Comparison of ENCODE assay signal across 11 mouse cellular contexts in genomic region chr17:79598596-79599577, GRCm38 (mm10). TPM values are rescaled to one million over a fixed set of nuclear protein-coding genes. Genes with fewer than 3 reads are reported as not detected.
DNase-seq lines count a peak whose midpoint lies in the region; ATAC-seq lines count a peak whose summit lies in the region.
"Had no signal": no experiment of that assay in that cellular context is flagged by ENCODE, and none has a peak within 500 bp of the region (broad histone marks: within the 10 kb centered on the region; RNA-seq: fewer than 3 reads in every experiment).

No protein-coding gene starts in this region.

- peak; percentile 93 for ATAC-seq in kidney, embryonic 14.5 days (ENCODE audit: low FRiP score, low TSS enrichment)
- ATAC-seq in neural tube, embryonic 12.5 days (ENCODE audit: low FRiP score, low read depth): 0 out of 2 replicates have a peak, but pooled peaks have one; percentile 50
- ATAC-seq in neural tube, embryonic 15.5 days (ENCODE audit: low FRiP score): no peak
- peak; percentile 89 for ATAC-seq in intestine, embryonic 15.5 days
- no peak for ATAC-seq in forebrain, embryonic 12.5 days (ENCODE audit: low FRiP score)

- H3K36me3 ChIP-seq in kidney, embryonic 14.5 days (ENCODE audit: control insufficient read depth, insufficient read depth, low read length): no peaks in the 10 kb centered on the region
- H3K36me3 ChIP-seq in neural tube, embryonic 12.5 days: no peaks in the 10 kb centered on the region
- H3K36me3 ChIP-seq in neural tube, embryonic 15.5 days: no peaks in the 10 kb centered on the region
- no peaks in the 10 kb centered on the region for H3K36me3 ChIP-seq in intestine, embryonic 15.5 days
- no peaks in the 10 kb centered on the region for H3K36me3 ChIP-seq in forebrain, embryonic 12.5 days (replicated peaks)
- H3K36me3 ChIP-seq: embryonic facial prominence, embryonic 15.5 days; limb, embryonic 12.5 days; midbrain, embryonic 12.5 days had no signal

- H3K9me3 ChIP-seq in kidney, embryonic 14.5 days (ENCODE audit: control insufficient read depth, low read length): no peaks in the 10 kb centered on the region
- H3K9me3 ChIP-seq in neural tube, embryonic 12.5 days: no peaks in the 10 kb centered on the region
- H3K9me3 ChIP-seq in neural tube, embryonic 15.5 days (replicated peaks): no peaks in the 10 kb centered on the region
- H3K9me3 ChIP-seq in intestine, embryonic 15.5 days: no peaks in the 10 kb centered on the region
- no peaks in the 10 kb centered on the region for H3K9me3 ChIP-seq in forebrain, embryonic 12.5 days
- H3K9me3 ChIP-seq: embryonic facial prominence, embryonic 15.5 days; limb, embryonic 12.5 days; midbrain, embryonic 12.5 days had no signal

- no peak overlapping the region for H3K27ac ChIP-seq in kidney, embryonic 14.5 days (ENCODE audit: low read depth, low read length)
- no peak overlapping the region for H3K27ac ChIP-seq in neural tube, embryonic 12.5 days
- no peak overlapping the region for H3K27ac ChIP-seq in neural tube, embryonic 15.5 days (replicated peaks)
- H3K27ac ChIP-seq in intestine, embryonic 15.5 days: no peak overlapping the region
- H3K27ac ChIP-seq in forebrain, embryonic 12.5 days: no peak overlapping the region
- H3K27ac ChIP-seq: embryonic facial prominence, embryonic 15.5 days; limb, embryonic 12.5 days; midbrain, embryonic 12.5 days had no signal

- H3K9ac ChIP-seq in kidney, embryonic 14.5 days (ENCODE audit: low read depth, low read length): no peak overlapping the region
- H3K9ac ChIP-seq in neural tube, embryonic 12.5 days: no peak overlapping the region
- no peak overlapping the region for H3K9ac ChIP-seq in neural tube, embryonic 15.5 days (replicated peaks)
- no peak overlapping the region for H3K9ac ChIP-seq in intestine, embryonic 15.5 days
- H3K9ac ChIP-seq in forebrain, embryonic 12.5 days: no peak overlapping the region
- H3K9ac ChIP-seq: embryonic facial prominence, embryonic 15.5 days; limb, embryonic 12.5 days; midbrain, embryonic 12.5 days had no signal

- no peak overlapping the region for H3K4me2 ChIP-seq in kidney, embryonic 14.5 days (replicated peaks; ENCODE audit: low read depth, low read length)
- no peak overlapping the region for H3K4me2 ChIP-seq in neural tube, embryonic 12.5 days (replicated peaks)
- no peak overlapping the region for H3K4me2 ChIP-seq in neural tube, embryonic 15.5 days
- H3K4me2 ChIP-seq in intestine, embryonic 15.5 days (replicated peaks): no peak overlapping the region
- no peak overlapping the region for H3K4me2 ChIP-seq in forebrain, embryonic 12.5 days
- H3K4me2 ChIP-seq: embryonic facial prominence, embryonic 15.5 days; limb, embryonic 12.5 days; midbrain, embryonic 12.5 days had no signal

- H3K4me3 ChIP-seq in kidney, embryonic 14.5 days (ENCODE audit: low read length): no peak overlapping the region
- no peak overlapping the region for H3K4me3 ChIP-seq in neural tube, embryonic 12.5 days
- H3K4me3 ChIP-seq in neural tube, embryonic 15.5 days (replicated peaks): no peak overlapping the region
- no peak overlapping the region for H3K4me3 ChIP-seq in intestine, embryonic 15.5 days (replicated peaks)
- no peak overlapping the region for H3K4me3 ChIP-seq in forebrain, embryonic 12.5 days (replicated peaks)
- H3K4me3 ChIP-seq: embryonic facial prominence, embryonic 15.5 days; limb, embryonic 12.5 days; midbrain, embryonic 12.5 days had no signal

- DNase-seq in kidney, adult 11 months: no peak
- no peak for DNase-seq in cerebellum, adult 11 months
- DNase-seq in urinary bladder, postnatal 4 days (ENCODE audit: low spot score in 2 of 2): no peak

- H3K27me3 ChIP-seq in kidney, embryonic 14.5 days (ENCODE audit: control insufficient read depth, insufficient read depth, low read length): no peaks in the 10 kb centered on the region
- no peaks in the 10 kb centered on the region for H3K27me3 ChIP-seq in neural tube, embryonic 12.5 days (replicated peaks)
- H3K27me3 ChIP-seq in neural tube, embryonic 15.5 days (replicated peaks): no peaks in the 10 kb centered on the region
- no peaks in the 10 kb centered on the region for H3K27me3 ChIP-seq in intestine, embryonic 15.5 days (replicated peaks)
- H3K27me3 ChIP-seq in forebrain, embryonic 12.5 days: no peaks in the 10 kb centered on the region
- H3K27me3 ChIP-seq: embryonic facial prominence, embryonic 15.5 days; limb, embryonic 12.5 days; midbrain, embryonic 12.5 days had no signal

- 0 out of 2 replicates have a peak, but pooled peaks cover 2% of the 10 kb centered on the region for H3K4me1 ChIP-seq in kidney, embryonic 14.5 days (ENCODE audit: control insufficient read depth, insufficient read depth, low read length)
- 0 out of 2 replicates have a peak, but pooled peaks cover 2% of the 10 kb centered on the region for H3K4me1 ChIP-seq in neural tube, embryonic 12.5 days
- no peaks in the 10 kb centered on the region for H3K4me1 ChIP-seq in neural tube, embryonic 15.5 days
- 0 out of 2 replicates have a peak, but pooled peaks cover 6% of the 10 kb centered on the region for H3K4me1 ChIP-seq in intestine, embryonic 15.5 days (replicated peaks)
- H3K4me1 ChIP-seq in forebrain, embryonic 12.5 days: peaks cover 3% of the 10 kb centered on the region; the same call in 1 of the 2 replicates
- H3K4me1 ChIP-seq: embryonic facial prominence, embryonic 15.5 days; limb, embryonic 12.5 days; midbrain, embryonic 12.5 days had no signal

- 20% methylated on average over 8 of the region's 8 CpGs for WGBS in kidney, embryonic 14.5 days
- 35% methylated on average over 8 of the region's 8 CpGs for WGBS in neural tube, embryonic 12.5 days
- WGBS in neural tube, embryonic 15.5 days: 33% methylated on average over 8 of the region's 8 CpGs
- 20% methylated on average over 8 of the region's 8 CpGs for whole genome bisulfite sequencing in intestine, embryonic 15.5 days
- WGBS in forebrain, embryonic 12.5 days: 28% methylated on average over 8 of the region's 8 CpGs

RNA-seq across cellular contexts. Expression of gene Rmdn2, which starts 12.8 kb away (rescaled TPM):
- polyA plus RNA-seq in kidney, embryonic 14.5 days (2014; fragmentation: Nextera tagmentation; extraction: Ambion mirVana): 13.8 and 15.1 TPM in 2 replicates
- 6.3 and 6.9 TPM in 2 replicates for polyA plus RNA-seq in neural tube, embryonic 12.5 days (2016; fragmentation: Nextera tagmentation; extraction: Ambion mirVana)
- polyA plus RNA-seq in neural tube, embryonic 15.5 days (2015; fragmentation: Nextera tagmentation; extraction: Ambion mirVana): 8.2 and 8.9 TPM in 2 replicates
- polyA plus RNA-seq in intestine, embryonic 15.5 days (2015; fragmentation: Nextera tagmentation; extraction: Ambion mirVana): 9.7 and 10.2 TPM in 2 replicates
- polyA plus RNA-seq in forebrain, embryonic 12.5 days (2016; fragmentation: Nextera tagmentation; extraction: Ambion mirVana): 5.3 and 5.4 TPM in 2 replicates

Comparison
In these comparisons a context has a peak if more than half of its experiments do, and no peak if none do; other contexts are left out.
1. ATAC-seq: peak in kidney, embryonic 14.5 days (single experiment), neural tube, embryonic 12.5 days (single experiment) and intestine, embryonic 15.5 days (single experiment); none in neural tube, embryonic 15.5 days (single experiment) and forebrain, embryonic 12.5 days (single experiment).